Mouse (Mus musculus) B cell, adult 2 months (primary cell): ENCODE measurements around the gene Kctd13.
A peak's percentile ranks its signal among the peaks of the same experiment; 100 is the strongest.

Source experiments
- DNase-seq, 2 experiments: peaks; one replicate each; pipeline ENCODE4 v3.0.0; 2022

The Kctd13 gene

GRCm38 (mm10) chr7:126946530-126946929 is 17.9 kb downstream of the Kctd13 start:
- DNase-seq = peak; percentile 60 to 63

GRCm38 (mm10) chr7:126948626-126949025 is 19.9 kb downstream of the Kctd13 start:
- DNase-seq = no peak

- no peak for DNase-seq
These were observed 20.7 kb downstream of the Kctd13 start, which contains the start of gene Asphd1 for GRCm38 (mm10) chr7:126949403-126949792. Asphd1 (minus strand) TSS chr7:126949582.

- peak; percentile 94 for DNase-seq
These were observed 21.3 kb downstream of the Kctd13 start, which contains the start of gene Sez6l2 for GRCm38 (mm10) chr7:126949793-126950646. Sez6l2 (plus strand) TSS chr7:126950563.

- DNase-seq = no peak
These were observed 22.3 kb downstream of the Kctd13 start for GRCm38 (mm10) chr7:126950647-126951615.

- no peak for DNase-seq
These were observed 23.1 kb downstream of the Kctd13 start for GRCm38 (mm10) chr7:126951741-126952140.

GRCm38 (mm10) chr7:126952646-126953045 is 24.0 kb downstream of the Kctd13 start:
- DNase-seq = no peak

- DNase-seq = no peak
These were observed 26.4 kb downstream of the Kctd13 start for GRCm38 (mm10) chr7:126955125-126955524.

GRCm38 (mm10) chr7:126959780-126960179 is 31.1 kb downstream of the Kctd13 start:
- DNase-seq = no peak

GRCm38 (mm10) chr7:126961095-126961494 is 32.4 kb downstream of the Kctd13 start:
- DNase-seq = no peak

- no peak for DNase-seq
These were observed 33.3 kb downstream of the Kctd13 start for GRCm38 (mm10) chr7:126961965-126962364.

- peak; percentile 44 to 52 for DNase-seq
These were observed 35.0 kb downstream of the Kctd13 start for GRCm38 (mm10) chr7:126963548-126964286.

GRCm38 (mm10) chr7:126965568-126965967 is 36.9 kb downstream of the Kctd13 start:
- no peak for DNase-seq

- DNase-seq = no peak
These were observed 38.7 kb downstream of the Kctd13 start for GRCm38 (mm10) chr7:126967361-126967760.

GRCm38 (mm10) chr7:126975493-126975892 is 46.8 kb downstream of the Kctd13 start:
- no peak for DNase-seq

GRCm38 (mm10) chr7:126975893-126975949 is 47.0 kb downstream of the Kctd13 start, which contains the start of gene Cdipt:
Cdipt (plus strand) TSS chr7:126975914.
- no peak for DNase-seq

- DNase-seq = peak; percentile 97 to 98
These were observed 47.5 kb downstream of the Kctd13 start, which contains the start of gene Cdiptos for GRCm38 (mm10) chr7:126975950-126976866. Cdiptos (minus strand) TSS chr7:126976098.

- DNase-seq = no peak
These were observed 48.3 kb downstream of the Kctd13 start for GRCm38 (mm10) chr7:126976878-126977459.

GRCm38 (mm10) chr7:126978841-126979240 is 50.2 kb downstream of the Kctd13 start:
- no peak for DNase-seq

GRCm38 (mm10) chr7:126981601-126982000 is 52.9 kb downstream of the Kctd13 start:
- no peak for DNase-seq

- no peak for DNase-seq
These were observed 53.4 kb downstream of the Kctd13 start for GRCm38 (mm10) chr7:126982054-126982453.

- DNase-seq = no peak
These were observed 54.4 kb downstream of the Kctd13 start for GRCm38 (mm10) chr7:126983113-126983512.
